Mouse (Mus musculus) MEL-GATA-1-ER (cell line): ENCODE measurements at regions not wholly inside any gene's neighbourhood (a gene's known extent, or its start where the extent isn't known, plus 50 kb on each side); places are given as distances from the start of the nearest gene placed in this dataset.

Experiments used
- DNase-seq: peaks from one replicate; pipeline ENCODE4 v3.0.0-alpha.2; 2012; ENCODE audit warnings: low read depth; ENCODE audit errors: extremely low read depth

DNA sequence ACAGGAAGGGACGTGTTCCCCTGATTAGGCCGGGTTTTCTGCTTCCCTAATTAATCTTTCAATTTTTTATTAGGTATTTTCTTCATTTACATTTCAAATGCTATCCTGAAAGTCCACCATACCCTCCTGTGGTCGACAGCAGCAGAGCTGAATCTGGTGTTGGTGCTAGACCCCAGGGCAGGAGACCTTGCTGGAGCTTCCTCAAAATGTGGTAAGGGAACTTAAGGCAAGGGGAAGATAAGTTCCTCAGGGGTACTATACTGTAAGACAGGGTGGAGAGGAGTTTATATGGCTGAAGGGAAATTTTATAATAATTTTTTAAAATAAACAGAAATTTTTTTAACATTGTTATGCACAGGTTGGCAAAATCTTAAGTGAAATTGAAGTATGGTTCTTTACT lies 806.5 kb upstream of the Edil3 start:
- DNase-seq: peak; percentile 68

DNA sequence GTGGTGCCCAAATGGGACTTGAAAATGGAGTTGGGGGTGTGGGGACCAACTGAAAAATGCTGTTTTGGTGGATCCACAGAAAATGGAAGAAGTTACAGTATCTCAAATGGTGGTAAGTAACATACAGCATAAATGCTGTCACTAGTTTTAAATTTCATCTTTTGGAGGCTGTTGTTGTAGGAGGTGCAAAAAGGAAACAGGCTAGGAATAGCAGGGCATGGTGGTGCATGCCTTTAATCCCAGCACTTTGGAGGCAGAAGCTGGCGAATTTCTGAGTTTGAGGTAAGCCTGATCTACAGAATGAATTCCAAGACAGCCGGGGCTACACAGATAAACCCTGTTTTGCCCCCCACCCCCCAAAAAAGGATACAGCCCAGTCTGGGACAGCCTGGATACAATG lies 794.8 kb upstream of the Edil3 start:
- DNase-seq: no peak
